ENCODE assay signal across 22 mouse cellular contexts in the genomic region with DNA sequence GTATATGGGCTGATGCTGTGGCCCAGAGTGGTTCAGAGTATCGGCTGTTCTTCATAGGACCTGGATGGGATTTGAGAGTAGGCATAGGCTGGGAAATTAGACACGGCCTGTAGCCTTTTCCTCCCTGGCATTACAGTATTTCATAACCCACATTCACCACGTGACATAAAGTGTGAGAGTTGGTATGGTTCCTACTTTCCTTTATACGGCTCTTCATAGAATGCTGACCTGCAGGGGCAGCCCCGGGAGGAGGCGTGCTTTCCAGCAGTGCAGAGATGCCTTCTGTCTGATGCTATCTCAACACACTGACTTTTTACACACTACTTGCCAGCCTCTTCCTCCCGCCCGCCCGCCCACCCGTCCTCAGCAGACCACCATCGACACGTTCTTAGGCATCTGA.
DNase-seq lines count a peak whose midpoint lies in the region; ATAC-seq lines count a peak whose summit lies in the region.
"Had no signal": no experiment of that assay in that cellular context is flagged by ENCODE, and none has a peak within 500 bp of the region (broad histone marks: within the 10 kb centered on the region; RNA-seq: fewer than 3 reads in every experiment).

No protein-coding gene starts in this region.

- DNase-seq in lung, postnatal 36 days = peak; percentile 35
- no peak for DNase-seq in lung, postnatal 25 days (ENCODE audit: low spot score)
- DNase-seq in induced T-regulatory cell, adult 2 months (ENCODE audit: low read depth) = peak; percentile 45
- DNase-seq in thymus, postnatal 25 days = no peak
- DNase-seq in heart, embryonic 10.5 days (ENCODE audit: low spot score) = no peak
- DNase-seq: adrenal gland, postnatal 25 days; cerebellum, adult 2 months; cerebellum, postnatal 10 days; embryo, embryonic 11 days; gastrocnemius, postnatal 25 days; heart, postnatal 14 days; kidney, adult 18-20 months had no signal

- no peaks in the 10 kb centered on the region for H3K36me3 ChIP-seq in heart, embryonic 10.5 days
- no peaks in the 10 kb centered on the region for H3K36me3 ChIP-seq in intestine, embryonic 15.5 days
- H3K36me3 ChIP-seq: embryonic facial prominence, embryonic 15.5 days; heart, embryonic 15.5 days had no signal

- H3K4me3 ChIP-seq in heart, embryonic 10.5 days = no peak overlapping the region
- H3K4me3 ChIP-seq in intestine, embryonic 15.5 days (replicated peaks) = no peak overlapping the region
- H3K4me3 ChIP-seq: embryonic facial prominence, embryonic 15.5 days; erythroblast, embryonic 14.5 days; forebrain, embryonic 15.5 days; heart, embryonic 15.5 days had no signal

- no peaks in the 10 kb centered on the region for H3K4me1 ChIP-seq in heart, embryonic 10.5 days
- no peaks in the 10 kb centered on the region for H3K4me1 ChIP-seq in intestine, embryonic 15.5 days (replicated peaks)
- H3K4me1 ChIP-seq: embryonic facial prominence, embryonic 15.5 days; forebrain, embryonic 15.5 days; heart, embryonic 15.5 days had no signal

- no peak overlapping the region for H3K4me2 ChIP-seq in intestine, embryonic 15.5 days (replicated peaks)
- H3K4me2 ChIP-seq: embryonic facial prominence, embryonic 15.5 days; forebrain, embryonic 15.5 days; heart, embryonic 11.5 days; heart, embryonic 15.5 days; hindbrain, embryonic 14.5 days had no signal

- ATAC-seq in activated CD4-positive, CD25-positive, alpha-beta regulatory T cell, adult 4 months = peak; percentile 71
- ATAC-seq in monocyte, adult 5-6 weeks (replicated peaks; ENCODE audit: insufficient number of reproducible peaks, low FRiP score, low TSS enrichment, poor library complexity, severe bottlenecking) = peak; percentile 71
- no peak for ATAC-seq in intestine, embryonic 15.5 days
- ATAC-seq: forebrain, embryonic 15.5 days had no signal

- H3K9ac ChIP-seq in intestine, embryonic 15.5 days = no peak overlapping the region
- H3K9ac ChIP-seq: embryonic facial prominence, embryonic 15.5 days; forebrain, embryonic 15.5 days; heart, embryonic 15.5 days; hindbrain, embryonic 14.5 days had no signal

- H3K27me3 ChIP-seq in heart, embryonic 10.5 days (ENCODE audit: insufficient read depth, poor library complexity, severe bottlenecking) = no peaks in the 10 kb centered on the region
- no peaks in the 10 kb centered on the region for H3K27me3 ChIP-seq in intestine, embryonic 15.5 days (replicated peaks)
- H3K27me3 ChIP-seq: embryonic facial prominence, embryonic 15.5 days; forebrain, embryonic 15.5 days; heart, embryonic 15.5 days had no signal

- WGBS in heart, embryonic 10.5 days = 74% methylated on average over 12 of the region's 12 CpGs
- WGBS in intestine, embryonic 15.5 days = 84% methylated on average over 12 of the region's 12 CpGs

- no peaks in the 10 kb centered on the region for H3K9me3 ChIP-seq in heart, embryonic 10.5 days
- H3K9me3 ChIP-seq in intestine, embryonic 15.5 days = no peaks in the 10 kb centered on the region
- H3K9me3 ChIP-seq: embryonic facial prominence, embryonic 15.5 days; forebrain, embryonic 15.5 days; G1E; heart, embryonic 15.5 days had no signal

- no peak overlapping the region for H3K27ac ChIP-seq in heart, embryonic 10.5 days
- H3K27ac ChIP-seq in intestine, embryonic 15.5 days = no peak overlapping the region
- H3K27ac ChIP-seq: embryonic facial prominence, embryonic 15.5 days; forebrain, embryonic 15.5 days; heart, embryonic 15.5 days; hindbrain, embryonic 14.5 days had no signal

Comparison
In these comparisons a context has a peak if more than half of its experiments do, and no peak if none do; other contexts are left out.
1. DNase-seq: peak in lung, postnatal 36 days (single experiment) and induced T-regulatory cell, adult 2 months (single experiment); none in lung, postnatal 25 days (single experiment), thymus, postnatal 25 days (single experiment) and heart, embryonic 10.5 days (single experiment).